ENCODE assay signal across 8 mouse cellular contexts in genomic region chr8:105835318-105835717, GRCm38 (mm10). TPM values are rescaled to one million over a fixed set of nuclear protein-coding genes. Genes with fewer than 3 reads are reported as not detected.
DNase-seq lines count a peak whose midpoint lies in the region; ATAC-seq and TF ChIP-seq lines count a peak whose summit lies in the region.

No protein-coding gene starts in this region.

- peak; percentile 54 to 57 for DNase-seq in cerebellum, adult 18-20 months
- DNase-seq in c-Kit-positive CD71-negative TER-119-negative erythroid progenitor cells, embryonic 14.5 days (ENCODE audit: low read depth): peak; percentile 84
- peak; percentile 30 to 47 for DNase-seq in gastrocnemius, postnatal 4 days (ENCODE audit: low spot score in 2 of 2)
- DNase-seq in layer of hippocampus, adult 2 months (ENCODE audit: low spot score in 2 of 2): peak in 1 of 2 experiments; percentile 79
- peak; percentile 89 for DNase-seq in lung, postnatal 36 days
- DNase-seq in spleen, postnatal 10 days (ENCODE audit: low spot score in 2 of 2): peak; percentile 84 to 89

- H3K4me1 ChIP-seq in ES-Bruce4 (ENCODE audit: control insufficient read depth, insufficient read depth, low read length): no peaks in the 10 kb centered on the region

- TF ChIP-seq POLR2A in ES-Bruce4 (IDR thresholded peaks at IDR 0.05; ENCODE audit: insufficient read depth, low read length): no peak

- no peak for ATAC-seq in cerebellum, adult (ENCODE audit: insufficient number of reproducible peaks, low FRiP score, low TSS enrichment)

- no peak overlapping the region for H3K4me3 ChIP-seq in ES-Bruce4 (ENCODE audit: low read depth, low read length)
- no peak overlapping the region for H3K4me3 ChIP-seq in layer of hippocampus, adult 2 months

- no peaks in the 10 kb centered on the region for H3K36me3 ChIP-seq in ES-Bruce4 (ENCODE audit: control insufficient read depth, insufficient read depth, low read length, poor library complexity, severe bottlenecking)

- peak overlapping the region; percentile 40 for H3K9ac ChIP-seq in ES-Bruce4 (ENCODE audit: low read depth, poor library complexity, severe bottlenecking)

- no peaks in the 10 kb centered on the region for H3K27me3 ChIP-seq in ES-Bruce4 (ENCODE audit: control insufficient read depth, insufficient read depth, low read length, poor library complexity, severe bottlenecking)

- no peak overlapping the region for H3K27ac ChIP-seq in ES-Bruce4 (ENCODE audit: insufficient read depth, low read length)
- no peak overlapping the region for H3K27ac ChIP-seq in layer of hippocampus, adult 2 months

- H3K9me3 ChIP-seq in ES-Bruce4 (replicated peaks; ENCODE audit: control insufficient read depth, insufficient read depth, low read length, poor library complexity, severe bottlenecking): no peaks in the 10 kb centered on the region

- peak; percentile 66 for TF ChIP-seq CTCF in ES-Bruce4 (IDR thresholded peaks at IDR 0.05; ENCODE audit: low read depth, low read length)
- peak; percentile 77 for TF ChIP-seq CTCF in layer of hippocampus, adult 2 months (conservative IDR thresholded peaks at IDR 0.05)

- no peak for TF ChIP-seq EP300 in ES-Bruce4 (IDR thresholded peaks at IDR 0.05; ENCODE audit: insufficient read depth, low read depth, low read length)

RNA-seq across cellular contexts. Expression of gene Tsnaxip1, which starts 7.8 kb away (rescaled TPM):
- polyA plus RNA-seq in ES-Bruce4 (2011; ENCODE audit: insufficient read depth, insufficient read length, low read depth, missing spikeins): 0.33 TPM in 1 of 2 replicates, not detected in the other
- under 1 TPM; 0.74 to 0.75 TPM for total RNA-seq in gastrocnemius, postnatal 4 days (2021)
- total RNA-seq in layer of hippocampus, adult 2 months (2021): under 1 TPM; 0.22 to 0.28 TPM

RNA-seq across cellular contexts. Expression of gene Ranbp10, which starts 8.2 kb away (rescaled TPM):
- polyA plus RNA-seq in ES-Bruce4 (2011; ENCODE audit: insufficient read depth, insufficient read length, low read depth, missing spikeins): 17.1 and 18.5 TPM in 2 replicates
- 10 to 100 TPM; 28.6 to 32.3 TPM for total RNA-seq in gastrocnemius, postnatal 4 days (2021)
- 10 to 100 TPM; 25.1 to 27.3 TPM for total RNA-seq in layer of hippocampus, adult 2 months (2021)

RNA-seq across cellular contexts. Expression of gene Cenpt, which starts 17.8 kb away (rescaled TPM):
- 86.3 and 97.6 TPM in 2 replicates for polyA plus RNA-seq in ES-Bruce4 (2011; ENCODE audit: insufficient read depth, insufficient read length, low read depth, missing spikeins)
- 10 to 100 TPM; 11.5 to 12.9 TPM for total RNA-seq in gastrocnemius, postnatal 4 days (2021)
- total RNA-seq in layer of hippocampus, adult 2 months (2021): 10 to 100 TPM; 14.6 to 16.0 TPM

RNA-seq across cellular contexts. Expression of gene Thap11, which starts 19.6 kb away (rescaled TPM):
- 29.6 and 31.0 TPM in 2 replicates for polyA plus RNA-seq in ES-Bruce4 (2011; ENCODE audit: insufficient read depth, insufficient read length, low read depth, missing spikeins)
- total RNA-seq in gastrocnemius, postnatal 4 days (2021): 10 to 100 TPM; 37.5 to 39.2 TPM
- 10 to 100 TPM; 37.2 to 38.9 TPM for total RNA-seq in layer of hippocampus, adult 2 months (2021)

RNA-seq across cellular contexts. Expression of gene Nutf2, which starts 25.1 kb away (rescaled TPM):
- 29.9 and 30.2 TPM in 2 replicates for polyA plus RNA-seq in ES-Bruce4 (2011; ENCODE audit: insufficient read depth, insufficient read length, low read depth, missing spikeins)
- total RNA-seq in gastrocnemius, postnatal 4 days (2021): 10 to 100 TPM; 78.1 to 89.5 TPM
- total RNA-seq in layer of hippocampus, adult 2 months (2021): 10 to 100 TPM; 33.5 to 40.8 TPM
